Mouse (Mus musculus) bone marrow, adult 2 months (tissue): Measurements from ENCODE around the gene Pogk.

Experiments
- CTCF ChIP-seq: fragments of 200-500 bp; IDR thresholded peaks from 2 replicates; pipeline ENCODE4 v1.5.1; 2011; ENCODE audit warnings: low read length, control low read depth; ENCODE audit not compliant: control insufficient read depth, insufficient read depth
- POLR2A ChIP-seq: fragments of 200-500 bp; IDR thresholded peaks from 2 replicates; pipeline ENCODE4 v1.6.1; 2011; ENCODE audit warnings: low read depth, mild to moderate bottlenecking, control low read depth, low read length, borderline replicate concordance; ENCODE audit not compliant: control insufficient read depth

DNA sequence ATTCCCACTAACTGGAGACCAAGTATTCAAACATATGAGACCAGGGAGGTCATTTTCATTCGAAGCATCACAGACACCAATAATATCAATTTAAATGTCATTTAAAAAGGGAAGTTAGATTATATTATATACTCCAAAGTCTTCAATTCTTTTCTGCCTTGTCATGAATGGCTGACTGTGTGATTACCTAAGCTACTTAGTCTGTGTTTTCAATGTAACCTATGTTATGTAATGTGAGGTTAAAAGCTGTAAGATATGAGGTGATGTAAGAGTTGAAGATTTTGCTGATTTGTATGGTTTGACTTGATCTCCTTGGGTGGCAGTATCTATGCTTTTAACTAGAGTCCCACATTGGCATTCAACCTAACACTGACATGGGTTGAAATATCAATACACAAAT, 67.1 kb downstream of the Pogk start:
- no peak for TF ChIP-seq CTCF
- TF ChIP-seq POLR2A: no peak
